Mouse (Mus musculus) embryonic facial prominence, embryonic 11.5 days (tissue): Measurements from ENCODE around the gene Hoxa4. TPM values are rescaled to one million over a fixed set of nuclear protein-coding genes. Genes with fewer than 3 reads are reported as not detected.
A peak's percentile ranks its signal among the peaks of the same experiment; 100 is the strongest.

Experiments
- ATAC-seq: fragments of 200-750 bp; cut with Nextera tagmentation; replicated peaks from 2 replicates; pipeline ENCODE4 v1.8.0; 2017; ENCODE audit warnings: low read depth; ENCODE audit not compliant: insufficient number of reproducible peaks, low FRiP score, low TSS enrichment
- DNase-seq: peaks from one replicate; pipeline ENCODE4 v3.0.0-alpha.2; 2015; ENCODE audit warnings: low spot score
- H3K27ac ChIP-seq: fragments of 300-500 bp; sonication (generic); replicated peaks from 2 replicates; pipeline ENCODE4 v1.5.1; 2014; ENCODE audit warnings: mild to moderate bottlenecking, low read depth, low read length, control low read depth
- H3K27me3 ChIP-seq: fragments of 300-500 bp; sonication (generic); 2 replicates; pipeline ENCODE4 v1.6.1; 2014; ENCODE audit warnings: mild to moderate bottlenecking, low read length, moderate library complexity, mixed read lengths; ENCODE audit not compliant: control insufficient read depth, insufficient read depth
- H3K36me3 ChIP-seq: fragments of 300-500 bp; sonication (generic); replicated peaks from 2 replicates; pipeline ENCODE4 v1.6.1; 2014; ENCODE audit warnings: low read depth, mild to moderate bottlenecking, low read length, moderate library complexity, mixed read lengths; ENCODE audit not compliant: control insufficient read depth, insufficient read depth
- H3K4me1 ChIP-seq: fragments of 300-500 bp; sonication (generic); 2 replicates; pipeline ENCODE4 v1.6.1; 2014; ENCODE audit warnings: low read length, mixed read lengths; ENCODE audit not compliant: control insufficient read depth, insufficient read depth
- H3K4me2 ChIP-seq: fragments of 300-500 bp; sonication (generic); 2 replicates; pipeline ENCODE4 v1.6.1; 2014; ENCODE audit warnings: low read depth, mild to moderate bottlenecking, control low read depth, low read length, moderate library complexity
- H3K4me3 ChIP-seq: fragments of 300-500 bp; sonication (generic); 2 replicates; pipeline ENCODE4 v1.5.1; 2014; ENCODE audit warnings: low read depth, low read length, control low read depth
- H3K9ac ChIP-seq: fragments of 300-500 bp; sonication (generic); replicated peaks from 2 replicates; pipeline ENCODE4 v1.6.1; 2014; ENCODE audit warnings: mild to moderate bottlenecking, control low read depth, low read length
- H3K9me3 ChIP-seq: fragments of 300-500 bp; sonication (generic); replicated peaks from 2 replicates; pipeline ENCODE4 v1.6.1; 2016; ENCODE audit warnings: mild to moderate bottlenecking, low read length, inconsistent platforms, mixed read lengths; ENCODE audit not compliant: control insufficient read depth
- WGBS: fragments of 180-500 bp; shearing (Covaris S2); extraction: QIAGEN DNeasy Blood & Tissue Kit; methylation state at CpG from one replicate; pipeline ENCODE4 v1.1.7; 2014; 5-methylcytosine and 5-hydroxymethylcytosine counted together
- polyA plus RNA-seq: library from polyadenylated mRNA; unstranded; fragments of >200 nt; fragmentation: Nextera tagmentation; extraction: Ambion mirVana; gene quantifications from 2 replicates; pipeline ENCODE4 v1.2.1, GENCODE M21; 2014

Hoxa4 gene
- polyA plus RNA-seq, 1 experiment from 2014 or later: 0.34 TPM

DNA sequence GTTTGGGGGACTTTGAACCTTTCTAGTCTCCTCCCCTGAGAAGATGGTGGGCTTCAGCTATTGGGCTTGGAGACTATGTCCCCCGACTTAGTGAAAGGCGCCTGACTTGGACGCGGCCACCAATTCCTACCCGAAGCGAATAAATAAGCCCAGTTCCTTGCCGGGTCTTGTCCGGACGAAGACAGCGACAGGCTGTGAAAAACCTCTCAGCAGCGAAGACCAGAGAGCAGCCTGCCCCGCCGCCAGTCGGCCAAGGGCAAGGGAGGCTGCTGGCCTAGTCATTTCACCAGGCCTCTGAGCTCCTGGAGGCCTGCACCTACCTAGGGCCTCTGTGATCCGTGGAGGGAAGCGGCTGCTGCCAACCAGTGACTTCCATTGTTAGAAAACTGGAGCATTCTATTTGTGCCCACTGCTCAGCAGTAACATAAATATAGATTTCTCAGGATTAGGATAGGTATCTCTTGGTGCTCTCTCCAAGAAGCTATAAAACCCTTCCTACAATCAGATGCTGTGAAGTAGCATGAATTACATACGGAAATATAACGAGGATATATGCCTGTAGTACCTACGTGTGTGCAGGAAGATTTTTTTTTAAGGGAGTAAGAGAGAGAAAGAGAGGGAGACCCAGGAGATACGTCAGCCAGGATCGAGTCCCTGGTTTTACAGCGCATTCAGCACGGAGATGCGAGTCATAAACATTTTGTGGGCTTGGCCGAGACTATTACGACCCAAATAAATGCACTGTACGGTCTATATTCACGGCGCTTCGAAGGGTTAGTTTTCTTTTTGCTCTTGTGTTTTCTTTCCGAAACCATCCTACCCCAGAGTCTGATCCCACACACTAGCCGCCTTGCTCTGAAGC lies 28.7 kb upstream of the Hoxa4 start:
- DNase-seq (no peak), ATAC-seq (no peak)
- WGBS: 10% methylated on average over 32 of the region's 32 CpGs
- H3K27me3 ChIP-seq: peaks cover 88% of the 10 kb centered on the region
- H3K4me2 ChIP-seq: no peak overlapping the region
- no peaks in the 10 kb centered on the region for H3K9me3 ChIP-seq
- H3K4me3 ChIP-seq: no peak overlapping the region
- no peaks in the 10 kb centered on the region for H3K36me3 ChIP-seq
- no peaks in the 10 kb centered on the region; the same call in 1 of the 2 replicates for H3K4me1 ChIP-seq
- H3K9ac ChIP-seq: no peak overlapping the region
- no peak overlapping the region for H3K27ac ChIP-seq

DNA sequence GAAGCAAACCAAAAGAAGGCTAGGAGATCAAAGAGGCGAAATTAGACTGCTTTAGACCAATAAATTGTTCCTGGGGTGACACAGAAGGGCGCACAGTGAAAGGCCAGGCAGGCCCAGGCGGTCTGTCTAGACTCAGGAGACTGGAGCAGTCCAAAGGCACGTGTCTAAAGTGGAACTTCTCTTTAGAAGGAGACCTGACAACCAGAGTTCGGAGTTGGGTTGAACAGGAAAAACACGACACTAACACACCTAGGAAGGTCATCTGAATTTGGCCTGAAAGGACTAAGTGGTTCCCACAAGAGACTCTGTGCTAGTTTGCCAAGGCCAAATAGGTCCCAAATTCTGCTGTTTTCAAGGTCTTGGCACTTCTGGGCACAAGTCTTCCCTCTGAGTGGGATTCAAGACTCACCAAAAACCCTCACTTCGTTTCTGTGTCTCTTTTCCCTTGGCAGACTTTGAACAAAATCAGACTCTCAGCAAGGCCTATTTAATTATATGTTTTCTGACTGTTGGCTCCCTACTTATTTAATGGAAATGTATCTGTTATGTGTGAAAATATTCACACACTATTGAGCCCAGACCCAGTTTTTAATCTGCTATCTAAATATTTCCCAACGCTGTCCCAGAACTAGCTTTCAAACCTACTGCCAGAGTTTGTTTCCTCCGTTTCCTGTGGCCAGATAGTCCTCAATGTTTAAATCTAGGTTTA lies 27.8 kb upstream of the Hoxa4 start:
- peaks cover 90% of the 10 kb centered on the region for H3K27me3 ChIP-seq
- WGBS: 19% methylated on average over 9 of the region's 9 CpGs
- no peak overlapping the region for H3K4me3 ChIP-seq
- H3K27ac ChIP-seq: no peak overlapping the region
- DNase-seq (no peak), ATAC-seq (no peak)
- no peak overlapping the region for H3K9ac ChIP-seq
- H3K9me3 ChIP-seq: no peaks in the 10 kb centered on the region
- no peak overlapping the region for H3K4me2 ChIP-seq
- H3K36me3 ChIP-seq: no peaks in the 10 kb centered on the region
- no peaks in the 10 kb centered on the region; the same call in 1 of the 2 replicates for H3K4me1 ChIP-seq

DNA sequence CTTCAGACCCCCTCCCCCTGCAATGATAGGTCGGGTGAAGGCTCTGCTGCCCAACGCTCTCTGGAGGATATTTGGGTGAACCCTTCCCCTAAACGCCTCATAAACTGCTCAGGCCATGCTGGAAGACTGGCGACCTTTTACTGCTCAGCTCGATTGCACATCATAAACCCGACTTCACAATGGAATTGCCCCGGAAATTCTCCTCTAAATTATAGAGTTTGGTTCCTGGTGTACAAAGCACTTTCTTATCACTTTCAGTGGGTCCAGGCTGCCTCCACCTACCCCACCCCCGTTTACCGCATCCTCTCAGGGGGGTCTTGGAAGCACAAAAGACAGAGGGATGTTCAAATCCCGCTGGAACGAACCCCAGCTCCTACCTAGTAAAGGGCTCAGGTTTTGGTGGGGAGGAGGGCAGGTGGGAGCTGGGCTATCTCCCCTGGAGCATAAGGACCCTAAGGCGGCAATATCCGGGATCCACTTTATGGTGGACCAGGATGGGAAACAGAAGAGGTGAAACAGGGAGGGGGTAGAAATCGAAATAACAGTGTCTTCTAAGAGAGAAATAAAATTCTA lies 27.2 kb upstream of the Hoxa4 start:
- no peak for DNase-seq
- H3K4me2 ChIP-seq: no peak overlapping the region

DNA sequence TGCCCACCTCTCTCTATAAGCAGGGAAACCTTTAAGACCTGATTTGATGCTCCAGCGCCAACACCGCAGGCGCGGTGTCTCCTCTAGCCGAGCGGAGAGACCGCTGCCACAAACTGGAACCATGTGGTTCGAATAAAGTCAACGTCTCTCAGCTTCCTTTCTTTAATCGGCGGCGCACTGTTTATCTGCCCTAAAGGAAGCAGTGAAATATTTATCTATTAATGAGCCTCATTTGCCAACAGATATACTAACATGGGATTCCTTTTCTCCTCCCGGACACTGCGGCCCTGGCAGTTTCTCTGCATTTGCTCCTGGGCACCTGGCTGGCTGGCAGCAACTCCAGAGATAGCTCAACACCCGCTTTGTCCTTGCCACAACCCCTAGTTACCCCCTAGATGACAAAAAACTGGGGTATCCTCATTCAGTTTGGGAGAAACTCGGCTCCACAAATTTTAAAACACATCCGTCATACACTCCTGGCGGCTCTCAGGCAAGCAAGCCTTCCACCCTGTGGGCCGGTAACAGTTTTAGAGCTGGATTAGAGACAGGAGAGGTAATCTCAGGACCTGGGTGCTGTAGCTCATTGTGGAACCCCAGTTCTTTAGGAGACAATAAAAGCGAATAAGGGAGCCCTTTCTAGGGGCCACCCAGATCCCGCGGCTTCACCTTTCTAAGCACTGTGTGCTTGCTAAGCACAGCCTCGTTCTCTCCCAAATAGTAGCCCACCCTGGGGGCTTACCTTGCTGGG lies 26.5 kb upstream of the Hoxa4 start:
- no peak for ATAC-seq
- Histone ChIP-seq H3K9ac (no peak overlapping the region), H3K4me2 (no peak overlapping the region; the same call in 1 of the 2 replicates), H3K4me1 (no peaks in the 10 kb centered on the region; the same call in 1 of the 2 replicates), H3K4me3 (peak overlapping the region; percentile 14; the same call in 1 of the 2 replicates), H3K27me3 (peaks cover 94% of the 10 kb centered on the region), H3K27ac (no peak overlapping the region), H3K36me3 (no peaks in the 10 kb centered on the region), H3K9me3 (no peaks in the 10 kb centered on the region)
- DNase-seq: no peak
- 3% methylated on average over 23 of the region's 23 CpGs for WGBS

More for the DNA sequence above, 27.2 kb upstream of the Hoxa4 start:
- Histone ChIP-seq H3K9ac (no peak overlapping the region), H3K27ac (no peak overlapping the region), H3K4me1 (no peaks in the 10 kb centered on the region; the same call in 1 of the 2 replicates), H3K9me3 (no peaks in the 10 kb centered on the region), H3K36me3 (no peaks in the 10 kb centered on the region), H3K27me3 (peaks cover 89% of the 10 kb centered on the region), H3K4me3 (no peak overlapping the region)
- no peak for ATAC-seq
- WGBS: 6% methylated on average over 14 of the region's 14 CpGs

DNA sequence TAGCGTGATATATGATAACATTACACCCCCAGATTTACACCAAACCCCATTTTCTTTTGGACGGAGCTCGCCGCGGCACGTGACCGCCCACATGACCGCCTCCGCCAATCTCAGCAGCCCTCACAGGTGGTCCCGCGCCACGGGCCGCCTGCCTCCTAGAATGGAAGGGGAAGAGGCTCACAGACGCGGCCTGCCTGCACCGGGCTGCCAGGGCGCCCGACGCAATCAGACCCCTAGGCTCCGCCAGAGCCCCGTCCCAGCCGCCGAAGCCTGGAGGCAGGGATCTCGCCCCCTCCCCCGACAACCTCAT lies 25.9 kb upstream of the Hoxa4 start:
- H3K4me1 ChIP-seq: no peaks in the 10 kb centered on the region; the same call in 1 of the 2 replicates
- H3K36me3 ChIP-seq: no peaks in the 10 kb centered on the region
- H3K9ac ChIP-seq: no peak overlapping the region
- H3K27ac ChIP-seq: no peak overlapping the region
- no peaks in the 10 kb centered on the region for H3K9me3 ChIP-seq
- ATAC-seq: no peak
- peak; percentile 76 for DNase-seq
- under 1% methylated on average over 25 of the region's 25 CpGs for WGBS
- peaks cover 94% of the 10 kb centered on the region for H3K27me3 ChIP-seq
- H3K4me2 ChIP-seq: peak overlapping the region; percentile 31
- H3K4me3 ChIP-seq: peak overlapping the region; percentile 14; the same call in 1 of the 2 replicates

DNA sequence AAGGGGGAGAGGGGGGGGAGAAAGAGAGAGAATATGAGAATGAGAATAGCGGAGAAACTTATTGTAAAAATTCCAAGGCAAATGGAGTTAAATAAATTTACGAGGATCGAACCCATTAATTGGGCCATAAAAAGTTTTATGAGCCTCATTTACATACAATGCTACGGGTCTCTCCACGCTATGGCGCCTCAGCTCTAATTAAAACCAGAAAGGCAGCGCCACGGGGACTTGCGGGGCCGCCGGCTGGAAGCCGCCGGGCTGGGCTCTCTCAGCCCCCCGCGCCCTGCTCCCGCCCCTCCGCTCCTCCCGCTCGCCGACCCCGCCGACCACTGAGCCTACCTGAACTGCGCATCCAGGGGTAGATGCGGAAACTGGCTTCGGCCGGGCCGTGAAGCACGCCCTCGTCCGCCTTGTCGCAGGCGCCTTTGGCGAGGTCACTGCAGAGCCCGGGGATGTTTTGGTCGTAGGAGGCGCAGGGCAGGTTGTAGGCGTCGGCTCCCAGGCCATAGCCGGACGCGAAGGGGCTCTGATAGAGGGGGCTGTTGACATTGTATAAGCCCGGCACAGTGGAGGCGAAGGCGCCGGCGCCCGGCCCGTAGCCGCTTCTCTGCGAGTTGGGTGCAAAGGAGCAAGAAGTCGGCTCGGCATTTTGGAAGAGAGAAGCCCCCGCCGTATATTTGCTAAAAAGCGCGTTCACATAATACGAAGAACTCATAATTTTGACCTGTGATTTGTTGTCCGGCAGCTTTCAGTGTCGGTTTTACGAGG lies 25.3 kb upstream of the Hoxa4 start:
- H3K4me3 ChIP-seq: peak overlapping the region; percentile 14
- H3K9me3 ChIP-seq: no peaks in the 10 kb centered on the region
- DNase-seq: no peak
- peaks cover 94% of the 10 kb centered on the region for H3K27me3 ChIP-seq
- no peaks in the 10 kb centered on the region for H3K36me3 ChIP-seq
- no peak for ATAC-seq
- no peak overlapping the region for H3K27ac ChIP-seq
- H3K4me2 ChIP-seq: peak overlapping the region; percentile 31
- no peaks in the 10 kb centered on the region; the same call in 1 of the 2 replicates for H3K4me1 ChIP-seq
- 3% methylated on average over 60 of the region's 60 CpGs for WGBS
- H3K9ac ChIP-seq: no peak overlapping the region

DNA sequence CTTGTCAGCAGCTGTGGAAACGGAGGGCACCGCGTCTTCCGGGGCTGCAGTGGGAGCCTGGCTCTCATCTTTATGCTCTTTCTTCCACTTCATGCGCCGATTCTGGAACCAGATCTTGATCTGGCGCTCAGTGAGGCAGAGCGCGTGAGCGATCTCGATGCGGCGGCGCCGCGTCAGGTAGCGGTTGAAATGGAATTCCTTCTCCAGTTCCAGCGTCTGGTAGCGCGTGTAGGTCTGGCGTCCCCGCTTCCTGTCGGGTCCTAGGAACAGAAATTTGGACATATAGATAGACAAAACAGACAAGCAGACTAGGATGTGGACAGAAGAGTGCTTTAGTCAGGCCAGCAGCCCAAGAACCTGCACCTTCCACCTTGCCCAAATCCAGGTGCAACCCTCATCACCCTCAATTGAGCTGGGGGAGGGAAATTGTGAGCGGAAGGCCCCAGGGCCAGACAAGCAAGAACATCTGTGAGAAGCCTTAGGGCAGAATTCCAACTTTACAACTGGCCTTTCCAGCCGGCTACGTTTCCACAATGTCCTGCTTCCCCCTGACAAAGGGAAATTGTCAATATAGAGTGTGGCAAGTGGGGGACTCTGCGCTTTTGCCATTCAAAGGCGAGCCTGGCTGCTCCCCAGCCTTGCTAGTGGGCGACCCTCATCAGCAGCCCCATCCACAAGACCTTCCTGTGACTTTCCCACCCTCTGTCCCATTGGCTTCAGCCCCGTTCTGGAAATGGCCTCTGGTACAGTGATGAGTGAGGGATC lies 24.4 kb upstream of the Hoxa4 start:
- Histone ChIP-seq H3K4me2 (no peak overlapping the region), H3K27me3 (peaks cover 96% of the 10 kb centered on the region), H3K9me3 (no peaks in the 10 kb centered on the region), H3K4me1 (no peaks in the 10 kb centered on the region; the same call in 1 of the 2 replicates), H3K9ac (no peak overlapping the region), H3K4me3 (no peak overlapping the region), H3K36me3 (no peaks in the 10 kb centered on the region), H3K27ac (no peak overlapping the region)
- 2% methylated on average over 30 of the region's 30 CpGs for WGBS
- DNase-seq (no peak), ATAC-seq (no peak)
